Mouse (Mus musculus) adrenal gland, postnatal 25 days (tissue): ENCODE data around the gene Vwa3b. TPM values are rescaled to one million over a fixed set of nuclear protein-coding genes. Genes with fewer than 3 reads are reported as not detected.
"Not testable (repeated sequence)": the region's sequence is repeated elsewhere in the genome, so short reads cannot be mapped to it uniquely, and the experiment has no call there.

ENCODE experiments used
- DNase-seq: peaks from one replicate; pipeline ENCODE4 v3.0.0; 2021; ENCODE audit warnings: mixed read lengths
- long read RNA-seq: library from polyadenylated mRNA; stranded (forward); transcript quantifications from one replicate; pipeline ENCODE4 v2.0.0, GENCODE M21; 2021
- total RNA-seq: library from RNA; stranded (reverse); gene quantifications from 2 replicates; pipeline ENCODE4 v1.2.3, GENCODE M21; 2021

The Vwa3b gene
- total RNA-seq, result 0.82 TPM in 1 of 2 replicates, not detected in the other
- long read RNA-seq, result 0 reads

DNA sequence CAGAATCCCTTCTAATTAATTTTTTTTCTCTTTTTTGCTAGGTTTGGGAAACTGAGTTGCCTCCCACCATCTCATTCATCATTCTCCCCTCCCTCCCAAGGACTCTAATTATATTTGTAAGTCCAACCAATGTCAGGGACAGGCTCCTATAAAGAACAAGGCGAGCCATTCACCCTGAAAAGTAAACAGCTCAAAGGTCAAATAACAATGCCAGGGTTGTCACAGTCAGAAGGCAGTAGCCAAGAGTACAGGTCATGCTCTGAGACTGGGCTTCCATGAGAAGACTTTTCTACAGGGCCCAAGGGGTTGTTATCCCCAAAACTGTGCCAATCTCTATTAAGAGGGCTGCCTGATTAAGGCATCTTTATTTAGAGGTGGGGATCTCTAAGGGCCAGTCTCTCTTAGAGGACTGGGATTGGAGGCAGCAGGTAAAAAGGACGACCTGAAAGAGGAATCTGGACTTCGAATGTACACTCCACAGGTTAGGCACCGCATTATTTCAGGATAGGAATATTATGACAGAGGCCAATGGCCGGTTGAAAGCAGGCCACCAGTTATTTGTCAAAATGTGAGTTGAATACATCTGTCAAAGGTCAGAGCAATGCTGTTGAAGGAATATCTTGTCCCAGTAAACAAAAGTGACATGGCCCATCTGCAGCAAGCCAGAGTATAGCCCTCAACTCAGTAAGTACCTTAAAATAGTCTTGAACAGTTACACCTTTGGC, at the start of gene Vwa3b:
Vwa3b (plus strand) TSS at position 635 of the 725 bp plus-strand sequence.
- no peak for DNase-seq

DNA sequence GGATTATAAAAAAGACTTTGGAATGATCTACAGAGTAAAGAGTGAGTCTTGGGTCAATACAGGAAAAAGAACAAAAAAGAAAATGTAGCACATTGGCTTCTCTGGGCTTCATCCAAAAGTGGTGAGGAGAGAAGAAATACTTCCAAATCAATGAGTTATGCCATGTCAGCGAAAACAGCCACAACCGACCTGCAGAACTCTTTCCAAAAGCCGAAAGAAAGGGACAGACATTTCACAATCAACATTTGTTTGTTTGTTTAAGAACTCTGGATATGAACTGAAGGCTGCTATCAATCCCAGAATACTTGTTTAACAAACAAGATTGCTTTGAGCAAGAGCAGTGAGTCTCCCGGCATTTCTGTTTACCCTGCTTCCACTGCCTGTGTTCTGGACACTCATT, 49.6 kb upstream of the Vwa3b start:
- DNase-seq, result no peak

DNA sequence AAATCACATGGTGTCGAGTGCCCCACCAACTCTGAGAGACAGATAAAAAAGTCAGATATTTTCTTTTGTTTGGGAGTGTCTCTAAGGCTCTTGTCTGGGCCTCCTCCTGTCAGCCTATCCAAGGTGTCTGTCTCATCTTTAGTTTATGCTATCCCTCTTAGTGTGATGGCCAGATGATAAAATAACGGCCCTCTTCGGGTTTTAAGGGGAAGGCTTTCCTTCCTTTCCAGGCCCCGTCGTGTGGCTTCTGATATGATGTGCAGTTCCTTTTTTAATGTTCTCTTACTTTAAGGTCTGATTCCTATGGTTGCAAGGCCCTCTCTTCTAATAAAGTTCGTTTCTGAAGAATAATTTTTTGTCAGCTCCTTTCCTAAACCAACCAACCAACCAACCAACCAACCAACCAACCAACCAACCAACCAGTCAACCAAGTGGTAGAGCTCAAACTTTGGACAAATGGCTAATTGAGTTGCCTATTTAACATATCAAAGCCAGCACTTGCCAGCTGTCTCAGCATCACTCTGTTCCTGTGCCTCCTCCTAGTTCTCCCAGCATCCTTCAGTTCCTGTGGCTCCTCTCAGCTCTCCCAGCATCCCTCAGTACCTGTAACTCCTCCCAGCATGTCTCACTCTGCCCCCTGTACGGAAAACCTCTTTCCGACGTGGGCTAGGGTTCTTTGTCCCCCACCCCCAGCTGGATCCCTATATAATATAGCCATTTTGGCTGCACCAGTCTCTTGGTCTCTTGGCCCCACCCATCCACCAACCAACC, 44.0 kb upstream of the Vwa3b start:
- DNase-seq, result no peak

DNA sequence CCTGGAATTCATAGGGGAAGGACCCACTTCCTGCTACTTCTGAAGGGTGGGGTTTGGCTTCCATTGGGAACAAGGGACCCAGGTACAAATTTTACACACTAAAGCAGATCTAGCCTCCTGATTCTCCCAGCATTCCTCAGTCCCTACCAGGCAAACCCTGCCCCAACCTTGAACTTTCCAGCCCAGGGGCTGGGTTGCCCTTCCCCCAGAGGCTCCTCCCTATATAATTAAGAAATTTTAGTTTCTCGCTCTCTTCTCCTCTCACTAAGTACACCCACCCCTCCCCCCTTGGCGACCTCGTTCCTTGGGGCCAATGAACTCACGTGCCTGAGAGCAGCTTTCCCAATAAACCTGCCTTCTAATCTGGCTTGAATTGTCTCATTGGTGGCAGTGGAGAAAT, 42.6 kb upstream of the Vwa3b start:
- DNase-seq, result no peak

DNA sequence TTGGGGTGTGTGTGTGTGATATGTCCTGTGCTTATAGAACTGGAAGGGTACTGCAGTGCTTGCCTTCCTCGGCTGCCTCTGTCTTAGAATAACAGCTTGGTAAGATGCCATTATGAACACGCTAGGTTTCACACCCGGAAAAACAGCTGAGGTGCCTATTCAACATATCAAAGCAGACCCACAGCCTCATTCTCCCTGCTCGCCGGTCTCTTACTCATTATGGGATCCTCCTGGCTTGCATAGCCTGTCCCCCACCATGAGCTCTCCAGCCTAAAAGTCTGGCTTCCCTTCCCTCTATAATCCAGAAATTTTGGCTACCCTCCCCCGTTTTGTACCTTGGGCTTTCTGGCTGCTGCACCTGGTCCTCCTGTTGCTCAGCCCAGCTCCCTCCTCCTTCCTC, 42.0 kb upstream of the Vwa3b start:
- DNase-seq, result no peak

DNA sequence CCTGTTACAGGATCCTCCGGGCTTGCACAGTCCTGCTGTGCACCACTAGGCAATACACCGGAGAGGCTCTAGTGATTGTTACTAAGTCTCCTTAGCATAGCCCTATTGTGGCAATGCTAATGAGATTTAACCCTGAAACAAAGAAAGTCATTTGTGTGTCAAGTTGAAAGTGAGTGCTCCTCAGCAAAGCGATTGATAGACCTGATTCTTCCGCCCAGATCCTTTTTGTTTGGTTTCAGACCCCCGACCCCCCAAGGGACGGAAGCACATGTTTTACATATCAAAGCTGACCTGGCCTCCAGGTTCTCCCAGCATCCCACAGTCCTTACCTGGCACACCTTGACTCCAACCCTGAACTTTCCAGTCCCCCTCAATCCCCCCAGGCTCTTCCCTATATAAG, 40.5 kb upstream of the Vwa3b start:
- DNase-seq, result no peak

DNA sequence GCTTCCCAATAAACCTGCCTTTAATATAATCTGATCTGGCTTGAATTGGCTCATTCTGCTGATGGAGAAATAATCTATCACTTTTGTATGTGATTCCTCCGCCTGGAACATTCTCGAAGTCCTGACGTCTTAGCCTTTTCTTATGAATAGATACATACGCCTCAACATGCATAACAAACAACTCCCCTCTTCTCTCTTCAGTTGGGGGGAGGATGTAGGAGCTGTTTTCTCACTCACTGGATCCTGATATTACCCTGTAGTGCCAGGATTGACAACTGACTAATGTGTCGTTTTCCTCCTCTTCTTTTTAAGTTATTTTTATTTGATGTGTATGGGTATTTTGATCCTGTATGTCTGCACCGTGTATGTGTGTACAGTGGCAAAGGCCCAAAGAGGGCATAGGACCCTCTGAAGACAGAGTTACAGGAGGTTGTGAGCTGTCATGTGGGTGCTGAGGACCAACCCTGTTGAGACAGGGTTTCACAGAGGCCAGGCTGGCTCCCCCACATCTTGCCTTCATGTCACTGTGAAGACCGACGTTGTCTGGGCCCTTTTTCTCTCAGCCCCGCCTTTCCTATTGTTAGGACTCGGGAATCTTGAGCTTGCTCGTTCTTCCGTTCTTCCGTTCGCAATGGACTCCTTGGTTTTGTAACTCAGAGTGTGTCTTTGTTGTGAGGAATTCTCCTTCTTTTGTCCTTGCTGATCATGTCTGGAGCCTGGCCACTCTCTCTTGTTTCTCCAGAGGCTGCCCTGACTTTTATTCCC, 39.8 kb upstream of the Vwa3b start:
- no peak for DNase-seq

DNA sequence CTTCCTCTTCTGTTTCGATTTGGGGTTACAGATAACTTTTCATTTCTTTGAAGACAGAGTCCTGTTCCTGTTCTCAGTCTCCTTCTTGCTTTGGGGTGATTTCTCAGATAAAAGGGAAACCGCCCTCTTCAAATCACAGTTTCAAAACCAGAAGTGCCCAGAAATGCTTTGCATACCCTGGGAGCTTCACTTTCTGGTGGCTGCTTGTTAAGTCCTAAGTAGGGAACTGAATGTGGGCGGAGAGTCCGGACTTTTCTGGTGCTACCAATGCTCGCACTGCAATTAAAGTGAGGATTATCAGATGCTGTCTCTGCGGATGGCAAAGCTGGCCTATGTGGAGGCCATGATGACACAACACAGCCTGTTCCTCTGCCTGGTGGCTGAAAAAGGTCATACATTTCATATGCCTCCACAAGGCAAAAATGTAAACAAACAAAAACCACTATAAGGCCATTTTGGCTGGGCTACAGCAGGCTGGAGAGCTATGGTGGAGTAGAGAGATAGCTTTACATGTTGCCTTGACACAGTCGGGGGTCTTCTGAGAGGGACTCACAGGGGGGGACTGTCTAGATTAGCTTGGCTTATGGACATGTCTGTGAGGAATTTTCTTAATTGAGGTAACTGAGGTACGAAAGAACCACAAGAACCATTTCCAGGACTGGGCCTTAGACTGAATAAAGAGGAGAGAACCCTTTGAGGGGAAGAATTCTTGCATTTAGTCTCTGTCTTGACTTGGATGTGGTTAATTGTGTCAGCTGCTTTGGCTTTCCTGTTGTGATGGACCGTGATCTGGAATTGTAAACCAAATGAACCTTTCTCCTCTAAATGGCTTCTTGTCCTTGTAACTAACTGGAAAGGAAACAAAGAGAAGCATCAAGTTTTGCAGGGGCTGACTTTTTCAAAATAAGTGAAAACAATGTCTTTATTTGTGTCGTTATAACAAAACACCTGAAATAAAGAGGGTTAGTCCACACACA, 38.9 kb upstream of the Vwa3b start:
- DNase-seq, result no peak

DNA sequence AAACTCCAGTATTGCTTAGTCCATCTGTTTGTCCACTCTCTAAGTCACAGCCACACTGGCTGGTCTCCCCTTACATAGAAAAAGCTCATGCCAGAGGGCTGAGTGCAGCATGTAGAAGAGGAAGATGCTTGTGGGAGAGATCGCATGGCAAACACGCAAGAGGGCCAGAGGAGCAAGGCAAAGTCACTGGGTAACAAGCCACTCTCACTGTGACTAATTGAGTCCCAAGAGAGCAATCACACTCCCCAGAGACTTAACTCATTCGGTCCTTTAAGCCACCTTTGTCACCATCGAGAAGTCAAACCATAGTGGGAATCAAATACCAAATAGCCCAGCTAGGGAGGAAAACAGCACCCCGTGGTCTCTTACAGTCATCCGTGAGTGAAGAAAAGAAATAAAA, 38.2 kb upstream of the Vwa3b start:
- DNase-seq, result no peak

DNA sequence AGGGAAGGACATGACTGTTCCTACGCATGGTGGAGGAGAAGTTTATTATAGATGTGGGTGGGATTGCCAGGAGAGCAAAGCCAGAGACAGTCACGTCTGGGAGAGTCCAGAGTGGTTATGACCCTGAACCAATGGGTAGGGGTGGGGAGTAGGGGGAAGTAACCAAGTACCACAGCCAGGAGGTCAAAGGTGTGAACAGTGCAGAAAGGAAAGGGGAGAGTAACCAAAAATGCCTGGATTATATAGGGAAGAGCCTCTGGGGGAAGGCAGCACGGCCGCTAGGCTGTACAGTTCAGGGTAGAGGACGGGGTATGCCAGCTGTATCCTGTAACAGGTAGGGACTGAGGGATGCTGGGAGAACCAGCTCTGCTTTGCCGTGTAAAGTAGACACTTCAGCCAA, 37.8 kb upstream of the Vwa3b start:
- DNase-seq, result no peak

DNA sequence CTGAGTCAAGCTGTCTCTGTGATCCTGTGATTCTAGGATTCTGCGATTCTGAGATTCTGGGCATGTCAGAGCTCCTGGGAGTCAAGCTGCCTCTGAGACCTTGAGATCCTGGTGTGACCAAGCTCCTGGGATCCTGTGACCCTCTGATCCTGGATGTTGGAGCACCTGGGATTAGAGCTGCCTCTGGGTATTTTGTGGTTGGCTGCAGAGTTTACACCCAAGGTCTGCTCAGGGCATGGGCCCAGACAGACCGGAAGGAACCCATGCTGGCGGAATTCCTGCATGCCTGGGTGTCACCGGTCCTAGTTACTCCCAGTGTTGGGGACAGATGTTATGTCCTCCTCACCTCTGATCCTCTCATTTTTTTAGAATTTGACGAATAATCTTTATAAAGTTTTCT, 32.1 kb upstream of the Vwa3b start:
- DNase-seq, result no peak

DNA sequence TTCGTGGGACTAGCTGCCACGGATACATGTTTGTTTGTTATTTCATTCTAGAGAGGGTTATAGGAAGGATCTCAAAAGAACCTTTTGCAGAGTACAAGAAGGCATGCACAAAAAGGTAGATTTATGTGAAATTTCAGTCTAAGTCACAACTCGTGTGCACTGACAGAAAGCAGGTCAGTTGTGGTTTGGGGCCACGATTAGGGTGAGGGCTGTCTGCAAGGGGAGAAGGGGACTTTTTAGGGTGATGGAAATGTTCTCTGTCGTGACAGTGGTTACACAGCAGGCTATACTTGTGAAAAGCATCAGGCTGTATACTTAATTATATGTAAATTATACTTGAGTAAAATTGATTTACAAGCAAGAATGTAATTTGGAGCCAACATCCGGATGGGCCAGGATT, 30.6 kb upstream of the Vwa3b start:
- no peak for DNase-seq

DNA sequence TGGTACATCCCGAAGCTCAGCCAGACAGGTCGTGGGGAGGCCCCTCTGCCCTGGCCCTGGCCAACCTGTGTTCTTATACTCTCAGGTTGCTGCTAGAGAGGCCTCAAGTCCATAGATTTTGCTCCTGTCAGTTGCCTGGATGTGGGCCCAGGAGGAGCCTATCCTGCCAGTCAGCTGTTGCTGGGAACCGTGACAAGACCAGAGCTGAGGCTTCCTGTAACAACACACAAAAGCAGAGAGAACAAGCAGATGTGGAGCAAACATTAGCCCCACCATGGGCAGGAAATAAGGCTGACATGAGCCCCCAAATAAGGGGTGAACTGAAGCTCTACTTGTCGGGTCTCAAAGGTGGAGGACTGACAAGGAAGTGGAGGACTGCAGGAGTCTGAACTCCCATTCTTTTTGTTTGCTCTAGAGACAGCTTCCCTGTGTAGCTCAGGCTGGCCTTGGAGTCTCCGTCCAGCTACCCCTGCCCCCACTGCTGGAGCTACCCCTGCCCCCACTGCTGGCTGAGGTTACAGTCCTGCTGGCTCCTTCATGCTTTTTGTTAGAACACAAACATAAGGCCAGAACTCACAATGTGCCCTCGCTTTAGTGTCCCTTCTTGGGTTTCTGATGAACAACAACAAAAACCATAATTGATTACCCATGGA, 29.7 kb upstream of the Vwa3b start:
- peak; percentile 58 for DNase-seq

DNA sequence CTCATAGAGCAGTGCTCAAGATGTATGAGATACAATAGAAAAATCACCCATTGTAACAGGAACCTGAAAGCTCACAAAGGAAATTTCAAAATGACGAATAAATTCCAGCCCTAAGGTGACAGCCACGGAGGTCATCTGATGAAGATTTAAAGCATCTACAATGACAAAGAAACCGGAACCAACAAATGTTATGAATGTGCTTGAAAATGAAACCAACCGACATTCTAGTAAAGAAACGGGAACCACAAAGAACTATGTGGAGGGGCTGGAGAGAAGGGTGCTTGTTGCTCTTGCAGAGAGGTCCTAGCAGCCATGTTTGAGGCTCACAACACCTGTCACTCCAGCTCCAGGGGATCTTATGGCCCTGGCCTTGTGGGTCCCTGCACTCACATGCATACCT, 26.1 kb upstream of the Vwa3b start:
- DNase-seq, result no peak

DNA sequence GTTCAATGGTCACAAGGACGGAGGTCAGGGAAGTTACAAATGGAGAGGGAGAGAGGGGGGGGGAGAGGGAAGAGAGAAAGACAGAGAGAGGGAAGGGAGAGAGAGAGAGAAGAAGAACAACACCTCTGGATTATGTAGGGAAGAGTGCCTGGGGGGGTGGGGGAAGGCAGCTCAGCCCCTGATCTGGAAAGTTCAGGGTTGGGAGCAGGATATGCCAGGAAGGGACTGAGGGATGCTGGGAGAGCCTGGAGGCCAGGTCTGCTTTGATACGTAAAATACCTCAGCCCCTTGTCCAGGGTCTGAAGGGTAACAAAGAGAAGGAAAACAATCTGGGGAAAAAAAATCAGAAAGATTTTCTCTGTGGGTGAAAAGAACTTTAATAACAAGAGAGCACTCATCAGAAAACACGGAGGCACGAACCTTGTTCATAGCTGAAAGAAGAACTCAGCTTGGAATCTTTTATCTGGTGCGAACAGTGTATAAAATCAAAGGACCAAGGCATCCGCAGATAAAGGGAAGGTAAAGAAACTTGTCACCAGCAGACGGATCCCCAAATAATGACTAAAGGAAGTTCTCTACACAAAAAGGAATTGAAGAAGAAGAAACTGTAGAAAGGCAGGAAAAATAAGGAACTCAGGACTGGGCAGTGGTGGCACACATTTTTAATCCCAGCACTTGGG, 24.6 kb upstream of the Vwa3b start:
- no peak for DNase-seq

DNA sequence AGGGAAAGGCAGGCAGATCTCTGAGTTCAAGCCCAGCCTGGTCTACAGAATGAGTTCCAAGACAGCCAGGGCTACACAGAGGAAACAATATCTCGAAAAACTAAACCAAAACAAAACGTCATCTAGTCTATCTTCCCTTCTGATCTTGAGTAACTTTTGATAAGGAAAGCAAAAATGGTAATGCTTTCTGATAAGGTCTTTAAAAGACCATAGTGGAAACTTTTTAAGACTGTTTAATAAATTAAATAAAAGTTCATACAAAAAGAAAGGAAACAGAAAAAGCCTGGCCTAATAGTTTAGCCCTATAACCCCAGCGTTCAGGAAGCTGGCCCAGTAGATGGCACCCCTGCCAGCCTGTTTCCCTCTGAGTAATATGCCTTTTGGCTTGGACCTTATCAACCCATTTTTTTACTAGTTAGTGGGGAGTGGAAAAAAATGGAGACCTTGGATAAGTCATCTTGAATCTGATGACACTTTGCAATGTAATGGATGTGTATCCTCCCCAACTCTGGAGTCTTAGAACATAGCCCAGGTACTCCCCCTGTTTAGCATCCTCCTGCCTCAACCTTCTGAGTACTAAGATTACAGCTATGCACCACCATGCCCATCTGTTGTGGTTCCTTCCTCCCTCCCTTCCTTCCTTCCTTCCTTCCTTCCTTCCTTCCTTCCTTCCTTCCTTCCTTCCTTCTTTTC, 23.9 kb upstream of the Vwa3b start:
- DNase-seq, result no peak

DNA sequence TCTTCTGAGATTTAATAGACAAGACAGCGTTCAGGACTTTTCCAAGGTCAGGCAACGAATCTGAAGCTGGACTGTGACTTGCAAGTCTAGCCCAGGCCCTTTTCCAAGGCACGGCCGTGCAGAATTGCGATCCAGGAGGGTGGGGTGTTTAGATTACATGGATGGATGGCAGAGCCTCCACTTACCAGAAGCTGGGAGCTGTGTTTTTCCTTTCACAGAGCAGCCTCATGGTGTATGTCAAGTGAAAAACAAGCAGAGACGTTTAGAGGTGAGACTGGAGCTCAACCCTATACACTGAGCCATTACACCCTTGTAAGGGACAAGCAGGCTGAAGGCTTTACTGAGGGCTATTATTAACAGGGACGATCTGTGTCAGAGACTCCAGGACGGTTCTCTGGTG, 21.9 kb upstream of the Vwa3b start:
- no peak for DNase-seq

DNA sequence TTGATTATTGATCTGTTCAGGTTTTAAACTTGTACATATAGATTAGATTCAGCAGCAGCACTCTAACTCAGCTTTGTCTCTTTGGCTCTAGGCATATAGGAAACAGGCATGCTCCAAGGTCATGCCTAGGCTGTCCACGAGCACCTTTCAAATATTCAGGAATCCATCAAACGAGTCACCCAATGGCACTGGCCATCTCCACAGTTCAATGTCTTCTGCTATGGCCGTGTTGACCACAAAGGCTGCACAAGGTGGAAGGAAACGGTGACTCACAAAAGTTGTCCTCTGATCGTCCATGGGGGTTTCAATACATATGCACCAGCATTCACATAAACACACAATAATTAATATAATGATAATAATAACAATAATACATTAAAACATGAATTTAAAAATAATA, 21.4 kb upstream of the Vwa3b start:
- DNase-seq, result no peak

DNA sequence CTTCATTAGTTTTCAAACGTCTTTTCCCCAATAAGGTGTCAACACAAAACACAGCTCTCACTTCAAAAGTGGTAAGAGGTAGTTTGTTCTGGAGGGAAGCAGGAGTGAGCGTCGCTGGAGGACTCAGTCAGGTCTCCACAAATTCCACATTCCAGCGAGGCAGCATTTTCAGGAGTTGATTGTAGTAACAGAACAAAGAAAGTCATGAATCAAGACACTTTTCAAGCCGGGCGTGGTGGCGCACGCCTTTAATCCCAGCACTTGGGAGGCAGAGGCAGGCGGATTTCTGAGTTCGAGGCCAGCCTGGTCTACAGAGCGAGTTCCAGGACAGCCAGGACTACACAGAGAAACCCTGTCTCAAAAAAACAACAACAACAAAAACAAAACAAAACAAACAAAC, 19.9 kb upstream of the Vwa3b start:
- not testable (repeated sequence) for DNase-seq

DNA sequence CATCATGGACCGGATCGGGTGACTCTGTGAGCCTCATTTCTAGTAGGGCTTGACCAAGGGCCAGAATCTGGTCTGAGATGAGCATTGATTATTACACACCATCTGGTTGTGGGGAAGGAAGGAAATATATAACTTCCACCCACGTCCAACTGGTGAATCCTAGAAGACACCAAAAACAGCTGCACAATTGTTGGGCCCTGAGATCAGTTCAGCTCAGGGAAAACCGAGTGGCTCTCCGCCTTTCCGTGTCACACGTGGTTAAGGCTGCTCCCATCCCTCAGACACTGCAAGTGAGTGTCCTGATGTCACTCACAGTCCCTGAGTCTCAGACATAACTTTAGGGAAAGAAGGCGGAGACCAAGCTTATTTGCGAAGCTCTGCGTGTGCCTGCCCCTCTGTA, 16.5 kb upstream of the Vwa3b start:
- DNase-seq, result no peak
